Mouse (Mus musculus) kidney, adult 8-10 months (tissue): ENCODE measurements around the gene Lrrc75a.

Experiments
- DNase-seq, 2 experiments: peaks; one replicate each; pipeline ENCODE4 v3.0.0; 2022

Lrrc75a gene

DNA sequence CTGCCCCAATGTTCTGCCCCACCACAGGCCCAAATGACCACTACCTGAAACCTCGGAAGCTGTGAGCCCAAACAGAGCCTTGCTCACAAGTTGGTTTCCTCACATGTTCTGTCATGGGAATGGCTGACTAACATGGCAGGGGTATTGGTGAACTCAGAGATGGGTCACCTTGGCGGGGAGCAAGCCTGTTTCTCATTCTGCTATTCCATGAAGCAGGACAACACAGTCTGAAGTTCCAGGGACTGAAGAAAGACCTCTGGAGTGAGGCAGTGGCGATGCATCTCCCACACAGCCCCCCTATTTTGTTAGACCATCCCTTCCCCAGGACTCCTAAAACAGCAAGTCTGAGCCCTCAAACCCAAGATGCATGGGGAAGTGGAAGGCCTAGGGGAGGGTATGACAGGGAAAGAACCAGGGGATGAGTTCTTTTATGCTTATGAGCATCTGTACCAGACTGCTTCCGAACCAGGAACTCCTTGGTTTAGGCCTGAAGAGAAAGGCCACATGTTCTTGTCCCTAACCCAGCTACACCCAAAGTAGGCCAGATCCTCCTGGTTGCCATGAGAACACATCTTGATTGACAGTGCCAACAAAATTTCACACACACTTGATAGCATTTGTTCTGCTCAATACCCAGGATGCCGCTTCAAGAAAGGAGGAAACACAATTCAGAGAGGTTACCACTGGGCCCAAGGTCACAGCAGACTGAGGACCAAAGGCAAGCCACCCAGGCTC lies 3.6 kb downstream of the Lrrc75a start:
- no peak for DNase-seq

DNA sequence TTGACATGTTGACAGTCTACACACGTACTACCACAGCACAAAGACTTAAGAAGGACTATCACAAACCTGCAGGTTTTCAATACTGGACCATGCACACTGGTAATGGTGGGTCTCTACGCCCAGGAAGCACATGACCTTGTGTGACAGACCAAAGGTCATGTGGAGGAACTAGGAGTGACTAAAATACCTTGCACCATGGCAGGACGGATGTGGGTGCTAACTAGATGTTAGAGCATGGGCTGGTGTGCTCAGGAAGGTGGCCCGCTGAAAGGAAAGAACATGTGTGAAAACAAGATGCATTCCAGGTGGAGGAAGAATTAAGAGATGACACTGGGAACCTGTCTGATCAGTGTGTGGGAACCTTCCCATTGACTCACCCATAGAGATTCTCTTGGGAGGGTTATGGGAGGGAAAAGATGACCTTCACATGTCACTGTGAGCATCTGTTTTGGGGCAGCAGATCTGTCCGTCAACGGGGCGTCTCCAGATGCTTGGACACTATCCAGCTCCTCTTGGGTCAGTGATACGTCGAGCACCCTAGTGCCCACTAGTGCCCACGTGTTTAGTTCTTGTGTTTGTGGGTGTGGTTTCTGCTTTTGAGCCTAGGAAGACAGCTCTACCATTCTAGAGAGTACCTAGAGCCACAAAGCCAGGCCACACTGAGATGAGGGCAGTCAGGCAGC lies 4.5 kb downstream of the Lrrc75a start:
- DNase-seq, result no peak

DNA sequence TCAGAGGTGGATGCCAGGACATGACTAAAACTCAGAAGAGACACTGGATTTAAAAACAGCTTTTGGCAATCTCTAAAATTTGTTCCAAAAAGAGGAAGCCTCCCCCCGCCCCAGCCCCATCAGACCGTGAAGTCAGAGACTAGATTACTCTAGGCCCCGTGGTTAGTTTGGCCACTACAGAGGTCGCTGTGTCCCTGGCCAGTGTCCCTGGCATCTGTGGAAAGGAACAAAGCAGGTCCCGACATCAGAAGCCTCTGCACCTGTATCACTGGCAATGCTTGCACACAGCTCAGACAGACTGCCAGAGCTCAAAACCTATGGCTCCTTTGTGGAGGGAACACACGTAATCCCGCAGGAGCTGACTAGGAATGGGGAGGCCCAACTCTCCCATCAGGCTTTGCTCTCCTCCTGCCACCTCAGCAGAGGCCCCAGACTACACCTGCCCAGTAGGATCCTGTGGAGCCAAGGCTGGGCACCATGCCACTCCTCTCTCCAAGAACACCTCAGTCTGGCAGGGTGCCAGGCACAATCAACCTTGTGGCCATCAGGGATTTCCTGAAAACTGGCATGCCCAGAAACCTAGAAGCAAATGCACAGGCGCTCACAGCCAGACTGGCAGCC lies 5.2 kb downstream of the Lrrc75a start:
- DNase-seq, result peak; percentile 86 to 87

DNA sequence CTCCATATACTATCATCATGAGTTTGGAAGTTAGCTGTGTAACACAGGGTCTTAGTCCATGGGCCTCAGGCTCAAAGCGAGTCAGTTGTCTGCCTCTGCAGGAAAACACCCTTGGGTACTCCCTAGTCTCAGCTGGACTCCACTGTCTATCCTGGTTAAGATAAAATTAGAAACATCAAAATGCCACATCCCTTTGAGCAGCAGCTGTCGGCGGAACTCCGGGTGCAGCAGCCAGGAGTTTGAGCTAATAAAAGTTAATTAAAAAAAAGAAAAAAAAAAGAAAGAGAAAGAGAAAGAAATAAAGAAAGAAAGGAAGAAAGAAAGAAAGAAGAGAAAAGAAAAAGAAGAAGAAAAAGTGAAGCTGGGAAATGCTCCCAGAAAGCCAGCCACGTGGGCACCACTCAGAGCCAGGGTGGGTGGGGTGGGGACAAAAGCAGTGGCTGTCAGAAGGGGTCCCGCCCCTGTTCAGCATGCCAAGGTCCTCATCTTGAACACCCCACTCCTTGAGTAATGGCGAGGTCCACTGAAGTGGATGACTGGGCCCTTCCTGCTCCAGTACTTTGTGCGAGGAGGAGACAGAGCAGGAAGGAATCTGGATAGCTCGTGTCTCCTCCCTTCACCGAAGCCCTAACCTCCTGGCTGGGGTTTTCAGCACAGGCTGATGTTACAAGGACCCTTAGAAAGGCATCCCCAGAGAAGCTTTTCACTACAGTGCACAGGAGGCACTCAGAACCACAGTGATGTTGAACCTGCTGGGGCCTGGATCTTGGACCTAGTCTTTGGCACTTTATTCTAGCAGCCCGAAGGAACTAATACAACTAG lies 6.1 kb downstream of the Lrrc75a start:
- DNase-seq, result no peak

DNA sequence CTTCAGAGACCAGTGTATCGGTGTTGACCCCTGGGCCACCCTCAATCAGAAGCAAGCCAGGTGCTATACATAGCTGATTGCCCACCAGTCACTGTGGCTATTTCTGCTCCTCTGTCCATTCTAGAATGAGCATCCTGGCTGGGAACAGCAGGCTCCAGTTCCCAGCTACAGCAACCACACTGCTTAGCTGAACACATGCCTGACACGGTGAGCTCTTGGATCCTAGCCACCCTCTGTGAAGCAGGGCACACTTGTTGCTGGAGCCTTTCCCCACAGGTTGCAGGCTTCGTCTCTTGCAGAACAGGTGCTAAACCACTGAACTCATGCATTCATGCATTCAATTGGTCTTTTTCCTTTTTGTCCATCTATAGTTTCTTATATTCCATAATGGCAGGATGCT lies 7.9 kb downstream of the Lrrc75a start:
- no peak for DNase-seq

DNA sequence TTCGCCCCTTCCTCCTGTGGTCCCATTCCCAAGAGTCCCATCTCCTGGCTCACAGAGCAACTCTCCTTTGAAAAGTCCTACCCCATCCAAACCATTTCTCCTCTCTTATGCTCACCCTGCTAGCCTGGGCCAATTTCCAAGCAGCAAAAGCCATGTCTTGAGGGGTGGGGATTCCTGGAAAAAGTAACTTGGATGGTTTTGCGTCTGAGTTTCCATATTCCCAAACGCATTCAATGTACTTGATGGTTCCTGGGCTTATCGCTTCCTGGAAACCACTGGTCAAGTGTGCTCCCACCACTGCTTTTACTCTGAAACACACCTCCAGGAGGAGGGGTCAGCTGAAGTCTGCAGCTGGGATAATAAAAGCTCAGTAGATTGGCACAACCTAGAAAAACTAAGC lies 9.9 kb downstream of the Lrrc75a start:
- no peak for DNase-seq

DNA sequence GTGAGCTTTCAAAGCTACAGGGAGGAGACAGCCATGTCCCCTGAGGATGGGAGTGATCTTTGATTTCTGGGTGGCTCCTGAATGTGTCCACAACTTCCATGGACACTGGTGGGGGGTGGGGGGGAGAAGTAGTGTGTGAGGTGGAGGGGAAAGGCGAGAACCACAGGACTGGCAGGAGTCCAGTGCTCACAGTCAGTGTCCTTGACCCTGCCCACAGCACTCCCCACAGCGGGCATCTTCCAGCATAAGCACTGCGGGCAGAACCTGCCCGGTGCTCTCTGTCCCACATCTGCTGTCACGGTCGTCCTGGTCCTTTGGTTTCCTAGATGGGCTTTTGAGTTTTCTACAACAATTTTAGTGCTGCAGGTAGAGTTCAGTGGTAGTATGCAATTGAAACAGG lies 10.5 kb downstream of the Lrrc75a start:
- no peak for DNase-seq

DNA sequence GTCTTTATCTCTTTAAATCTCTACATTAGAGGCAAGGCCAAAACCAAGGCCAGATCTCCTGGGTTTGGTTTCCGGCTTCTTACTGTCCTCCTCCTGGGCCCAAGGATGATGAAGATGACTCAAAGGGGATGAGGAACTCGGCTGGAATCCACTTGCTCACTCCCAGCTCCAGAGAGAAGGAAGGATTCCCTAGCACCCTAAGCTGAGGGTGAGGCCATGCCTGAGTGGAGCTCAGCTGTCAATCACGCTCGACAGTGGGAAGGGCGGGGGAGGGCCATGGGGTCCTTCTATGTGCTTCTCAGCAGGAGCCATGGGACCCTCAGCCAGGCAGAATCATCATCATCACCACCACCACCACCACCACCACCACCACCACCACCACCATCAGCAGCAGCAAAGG lies 10.9 kb downstream of the Lrrc75a start:
- DNase-seq, result no peak

DNA sequence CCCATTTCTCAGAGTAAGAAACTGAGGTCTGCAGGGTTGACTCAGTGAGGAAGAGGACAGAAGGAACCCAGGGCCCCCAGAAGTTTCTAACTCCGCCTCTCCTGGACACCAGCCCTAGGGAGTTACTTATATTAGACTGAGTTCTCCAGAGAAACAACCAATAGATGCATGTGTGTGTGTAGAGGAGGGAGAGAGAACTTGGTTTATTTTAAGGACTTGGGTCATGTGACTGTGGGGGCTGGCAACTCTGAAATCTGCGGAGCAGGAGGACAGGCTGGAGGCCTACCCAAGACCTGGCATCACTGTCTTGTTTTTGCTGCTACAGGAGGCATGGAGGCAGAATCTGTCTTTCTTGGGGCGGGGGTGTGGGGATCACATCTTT lies 11.5 kb downstream of the Lrrc75a start:
- DNase-seq, result peak in 1 of 2 experiments; percentile 30

DNA sequence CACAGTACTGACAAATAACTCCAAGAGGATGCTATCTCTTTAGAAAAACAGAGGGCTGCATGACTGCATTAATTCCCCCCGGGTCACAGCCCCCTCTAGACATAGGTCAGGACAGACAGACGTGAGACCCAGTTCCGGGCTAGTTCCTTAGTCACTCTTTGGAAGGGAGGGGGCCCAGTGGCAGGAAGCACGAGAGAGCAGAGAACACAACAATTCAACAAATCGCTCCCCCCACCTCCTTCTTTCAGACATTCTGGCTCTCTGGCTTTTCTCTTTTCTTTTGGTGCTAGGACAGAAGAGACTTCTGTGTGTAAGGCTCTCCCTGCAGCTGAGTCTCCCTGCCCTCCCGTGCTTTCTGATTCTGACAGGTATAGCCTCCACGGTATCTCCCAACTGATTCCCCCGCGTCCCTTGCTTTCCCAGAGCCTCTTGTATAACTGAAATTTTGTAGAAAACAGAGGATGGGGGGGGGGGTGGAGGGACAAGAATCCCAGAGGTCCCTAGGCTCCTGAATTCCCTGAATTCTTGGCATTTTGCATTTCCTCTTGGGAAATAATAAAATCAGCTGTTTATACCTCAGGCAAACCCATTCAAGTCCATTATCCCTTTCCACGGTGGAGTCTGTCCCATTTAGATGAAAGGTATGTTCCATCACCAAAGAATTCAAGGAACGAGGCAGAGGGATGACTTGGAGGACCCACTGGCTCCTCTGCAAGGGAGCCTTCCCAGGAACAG lies 12.1 kb downstream of the Lrrc75a start:
- no peak for DNase-seq

DNA sequence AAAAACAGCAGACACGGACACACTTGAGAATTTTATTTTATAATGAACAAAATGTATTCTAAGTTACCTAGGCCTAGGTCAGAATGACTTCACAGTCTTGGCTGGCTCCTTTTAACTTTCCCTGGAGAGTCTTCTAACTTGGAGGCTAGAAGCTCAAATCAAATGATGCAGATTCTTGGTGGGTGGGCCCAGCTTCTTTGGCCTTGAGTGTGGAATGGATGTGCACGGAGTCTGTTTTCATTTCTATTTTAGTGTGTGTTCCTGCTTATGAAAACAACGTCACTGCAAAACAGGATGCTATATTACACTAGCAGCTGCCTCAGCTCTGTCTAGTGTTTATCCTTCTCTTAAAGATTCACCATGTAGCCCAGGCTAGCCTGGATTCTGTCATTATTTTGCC lies 12.9 kb downstream of the Lrrc75a start:
- no peak for DNase-seq

DNA sequence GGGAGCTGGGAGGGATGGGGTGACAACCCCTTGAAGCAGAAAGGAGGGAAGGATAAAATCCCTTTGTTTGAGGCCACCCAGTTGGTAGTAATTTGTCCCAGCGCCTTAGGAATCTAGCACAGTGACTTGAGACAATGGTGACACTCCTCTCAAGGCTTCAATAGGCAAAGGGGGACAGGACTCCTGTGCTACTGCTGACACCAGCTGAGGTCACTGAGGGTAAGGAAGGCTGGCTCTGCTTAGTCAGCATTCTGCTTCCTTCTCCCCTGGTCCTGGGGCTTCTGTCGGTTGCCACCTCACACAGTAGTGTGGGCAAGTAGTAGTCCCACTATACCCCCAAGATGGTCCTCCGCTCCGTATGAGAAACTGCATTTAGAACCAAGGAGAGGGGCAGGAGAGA lies 17.2 kb downstream of the Lrrc75a start:
- DNase-seq, result no peak

DNA sequence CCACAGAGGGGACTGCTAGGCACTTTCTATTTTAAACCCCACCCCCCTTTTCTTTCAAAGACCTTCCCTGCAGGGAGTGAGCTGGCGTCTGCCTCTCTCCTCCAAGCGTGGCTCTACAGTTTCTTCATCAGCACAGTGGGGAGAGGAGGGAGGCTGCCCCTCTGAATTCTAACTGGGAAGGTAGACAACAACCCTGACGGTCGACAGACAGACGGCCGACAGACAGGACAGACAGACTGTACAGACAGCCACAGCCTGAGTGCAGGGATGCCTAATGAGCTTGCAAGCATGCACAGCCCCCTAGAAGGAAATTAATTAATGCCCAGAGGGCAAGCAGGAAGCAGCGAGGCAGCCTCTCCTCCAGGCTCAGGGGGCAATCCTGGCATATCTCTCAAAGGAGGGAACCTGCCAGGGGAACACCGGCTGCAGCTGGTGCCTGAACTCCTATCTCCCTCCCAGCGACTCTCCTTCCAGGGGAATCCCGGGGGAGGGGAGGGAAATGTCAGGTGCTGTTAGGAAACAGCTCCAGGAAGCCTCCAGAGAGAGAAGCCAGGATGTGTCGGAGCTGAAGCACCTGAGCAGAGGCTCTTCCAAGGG lies 18.0 kb downstream of the Lrrc75a start:
- no peak for DNase-seq

DNA sequence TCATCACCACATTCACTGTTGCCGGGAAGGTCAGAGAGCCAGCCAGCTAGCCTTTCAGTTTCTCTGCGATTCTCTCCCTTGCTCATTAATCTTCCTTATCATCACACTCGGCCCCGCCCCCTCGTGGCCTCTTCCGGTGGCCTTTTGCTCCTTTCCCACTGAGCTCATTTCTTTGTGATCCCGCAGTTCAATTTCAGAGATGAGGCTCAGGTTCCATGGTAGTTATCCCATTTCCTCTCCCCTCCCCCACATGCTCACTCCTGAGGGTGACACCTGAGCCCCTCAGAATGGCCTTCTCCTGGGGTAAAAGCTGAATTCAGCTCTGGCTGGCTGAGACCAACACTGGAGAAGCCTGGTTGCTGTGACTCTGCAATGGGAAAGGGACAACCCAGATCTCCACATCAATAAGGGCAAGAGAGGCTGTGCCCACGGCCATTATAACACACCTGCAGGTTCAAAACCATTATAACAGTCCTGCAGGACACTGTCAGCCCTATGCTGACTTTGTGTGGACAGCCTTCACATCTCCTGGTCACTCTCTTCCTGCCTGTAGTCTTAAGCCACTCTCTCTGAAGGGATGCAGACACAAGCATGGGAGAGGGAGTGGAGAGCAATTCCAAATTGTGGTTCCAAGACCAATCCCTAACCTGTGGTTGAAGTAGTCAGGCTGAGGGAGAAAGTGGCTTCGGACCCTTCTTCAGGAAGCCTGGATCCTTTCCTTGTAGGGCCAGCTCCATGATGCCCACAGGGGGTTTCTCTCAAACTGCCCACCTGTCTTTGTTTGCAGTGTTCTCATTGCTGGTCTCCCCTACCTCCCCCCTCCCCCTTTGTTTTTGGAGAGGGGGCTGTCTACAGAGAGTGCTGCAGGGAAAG lies 18.7 kb downstream of the Lrrc75a start:
- DNase-seq, result peak in 1 of 2 experiments; percentile 42

DNA sequence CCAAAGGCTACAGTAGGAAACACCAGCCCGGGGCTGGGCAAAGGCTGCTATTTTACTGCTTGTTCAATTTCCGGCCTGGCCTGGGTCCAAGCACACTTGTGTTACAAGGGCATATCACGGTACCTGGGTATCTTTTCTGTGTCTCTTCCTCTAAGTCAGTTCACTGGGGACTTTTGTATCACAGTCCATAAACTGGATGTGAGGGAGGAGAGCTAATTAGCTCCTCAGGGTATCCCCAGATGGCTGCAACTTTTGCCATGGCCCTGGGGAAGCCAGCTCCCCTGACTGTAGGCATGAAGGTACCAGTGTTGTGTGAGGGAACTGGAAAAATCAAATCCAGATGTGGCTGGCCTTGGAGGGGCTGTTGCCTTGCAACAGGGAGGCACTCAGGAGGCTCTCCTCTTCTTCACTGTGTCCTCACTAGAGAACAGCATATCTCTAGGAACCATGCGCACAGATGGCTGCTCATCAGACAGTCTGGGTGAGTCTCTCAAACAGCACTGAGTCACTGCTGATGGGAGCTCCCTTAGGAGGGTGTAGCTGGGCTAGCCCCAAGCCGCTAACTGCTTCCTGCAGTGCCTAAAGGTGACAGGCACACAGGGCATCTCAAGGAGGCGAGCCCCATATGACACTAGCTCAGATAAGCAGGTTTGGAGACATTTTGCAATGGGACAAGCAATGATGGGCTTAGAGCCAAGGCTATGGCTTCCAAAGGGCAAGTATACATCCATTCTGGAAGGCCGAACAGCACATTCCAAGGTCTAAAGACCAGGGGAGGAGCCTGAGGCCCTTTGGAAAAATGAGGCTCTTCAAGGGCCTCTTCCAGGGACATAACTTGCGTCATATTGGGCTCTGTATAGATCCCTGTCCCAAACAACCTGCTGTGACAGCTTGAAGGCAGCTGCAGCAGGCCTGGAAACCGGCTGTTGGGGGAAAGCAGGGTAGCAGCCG lies 23.7 kb downstream of the Lrrc75a start:
- peak in 1 of 2 experiments; percentile 33 for DNase-seq

DNA sequence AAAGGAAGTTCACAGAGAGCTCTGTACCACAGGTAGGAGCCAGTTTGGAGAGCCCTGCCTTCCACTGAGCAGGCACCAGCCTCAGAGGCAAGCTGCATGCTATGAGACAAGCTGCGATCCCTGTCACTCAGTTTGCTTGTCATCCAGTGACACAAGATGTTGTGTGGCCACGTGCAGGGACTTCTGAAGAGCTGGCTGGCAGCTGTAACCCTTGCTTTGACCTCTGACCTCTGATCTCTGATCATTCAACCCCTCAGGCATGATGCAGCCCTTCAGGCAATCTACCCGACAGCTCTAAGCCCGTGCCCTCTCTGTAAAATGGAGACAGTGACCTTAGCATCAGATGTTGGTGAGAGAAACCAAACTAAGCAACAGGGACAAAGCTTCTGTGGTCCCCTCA lies 25.5 kb downstream of the Lrrc75a start:
- DNase-seq, result no peak

DNA sequence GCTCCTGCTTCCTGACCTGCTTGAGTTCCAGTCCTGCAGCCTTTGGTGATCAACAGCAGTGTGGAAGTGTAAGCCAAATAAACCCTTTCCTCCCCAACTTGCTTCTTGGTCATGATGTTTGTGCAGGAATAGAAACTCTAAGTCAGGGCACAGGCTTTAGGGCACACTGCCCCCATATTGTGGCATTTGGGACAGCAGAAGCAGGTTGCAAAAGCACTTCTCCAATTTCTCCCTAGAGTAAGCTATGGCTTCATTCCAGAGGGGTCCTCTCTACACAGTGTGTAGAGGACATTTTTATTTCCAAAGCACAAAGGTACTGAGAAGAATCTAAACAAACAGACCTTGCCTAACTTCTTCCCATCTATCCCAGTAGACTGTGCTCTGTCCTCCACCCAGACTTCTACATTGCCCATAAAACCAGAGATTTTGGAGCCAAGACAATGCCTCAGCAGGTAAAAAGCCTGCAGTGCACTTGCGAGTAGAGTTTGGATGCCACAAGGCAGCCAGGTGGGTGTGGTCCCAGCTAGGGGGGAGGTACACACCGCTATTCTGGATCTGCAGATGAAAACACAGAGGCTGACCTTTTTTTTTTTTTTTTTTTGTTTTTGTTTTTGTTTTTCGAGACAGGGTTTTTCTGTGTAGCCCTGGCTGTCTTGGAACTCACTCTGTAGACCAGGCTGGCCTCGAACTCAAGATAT lies 26.6 kb downstream of the Lrrc75a start:
- no peak for DNase-seq

DNA sequence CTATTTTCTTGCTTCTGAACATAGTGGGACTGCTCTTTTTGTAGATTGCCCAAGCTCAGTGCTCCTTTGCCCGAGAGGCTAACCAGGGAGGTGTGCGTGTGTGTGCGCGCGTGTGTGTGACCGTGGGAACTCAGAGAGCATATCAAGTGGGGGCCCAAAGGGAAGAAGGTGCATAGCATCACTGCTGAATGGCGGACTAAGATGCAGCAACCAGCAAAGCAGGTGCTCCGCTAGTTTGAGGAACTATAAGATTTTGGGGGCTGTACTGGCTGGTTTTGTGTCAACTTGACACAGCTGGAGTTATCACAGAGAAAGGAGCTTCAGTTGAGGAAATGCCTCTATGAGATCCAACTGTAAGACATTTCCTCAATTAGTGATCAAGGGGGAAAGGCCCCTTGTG lies 27.2 kb downstream of the Lrrc75a start:
- no peak for DNase-seq

DNA sequence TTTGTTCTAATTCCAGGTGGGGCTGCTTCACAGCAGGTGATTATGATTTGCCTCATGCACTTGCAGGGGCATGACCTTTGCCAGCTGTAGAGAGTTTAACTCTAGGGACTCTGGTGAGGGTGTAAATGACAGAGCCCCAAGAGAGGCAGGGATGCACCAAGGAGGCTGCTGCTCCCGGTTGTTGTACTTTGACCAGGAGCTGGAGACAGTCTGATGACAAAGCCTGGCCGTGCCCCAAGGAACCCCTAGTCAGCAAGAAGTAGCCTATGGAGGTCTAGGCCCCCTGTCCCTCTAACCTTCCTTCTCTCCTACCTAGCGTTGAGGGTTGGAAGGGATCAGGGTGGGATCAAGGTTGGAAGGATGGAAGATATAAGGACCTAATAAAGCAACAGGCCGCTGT lies 32.9 kb downstream of the Lrrc75a start:
- DNase-seq, result no peak
